Mouse (Mus musculus) ovary, adult 18-20 months (tissue): ENCODE results near the gene Tas2r129.
"Not testable (repeated sequence)": the region's sequence is repeated elsewhere in the genome, so short reads cannot be mapped to it uniquely, and the experiment has no call there.

ENCODE experiments used
- DNase-seq: peaks from one replicate; pipeline ENCODE4 v3.0.0; 2022; ENCODE audit warnings: low spot score, mixed read lengths

The Tas2r129 gene

GRCm38 (mm10) chr6:132950802-132951201 lies at the start of gene Tas2r129:
TSS of gene Tas2r129 (plus strand) at chr6:132951102.
- DNase-seq: no peak

GRCm38 (mm10) chr6:132909351-132909750 lies 41.6 kb upstream of the Tas2r129 start, which contains the start of gene Tas2r125:
TSS of gene Tas2r125 (plus strand) at chr6:132909651.
- DNase-seq: no peak

- not testable (repeated sequence) for DNase-seq
Observed at GRCm38 (mm10) chr6:132941376-132941775, 9.5 kb upstream of the Tas2r129 start.

GRCm38 (mm10) chr6:132957819-132958218 lies 6.9 kb downstream of the Tas2r129 start, which contains the start of gene Tas2r131:
TSS of gene Tas2r131 (minus strand) at chr6:132957919.
- no peak for DNase-seq

GRCm38 (mm10) chr6:132980865-132981264 lies 30.0 kb downstream of the Tas2r129 start, which contains the start of gene Tas2r109:
TSS of gene Tas2r109 (minus strand) at chr6:132980965.
- no peak for DNase-seq
